Mouse (Mus musculus) left cerebral cortex, postnatal 14 days (tissue): ENCODE measurements at regions not wholly inside any gene's neighbourhood (a gene's known extent, or its start where the extent isn't known, plus 50 kb on each side); places are given as distances from the start of the nearest gene placed in this dataset.

Source experiments
- DNase-seq, 2 experiments: peaks; one replicate each; pipeline ENCODE4 v3.0.0; 2021 to 2022; ENCODE audit warnings: low spot score in 2 of 2, mixed read lengths in 1 of 2
- intact Hi-C: fragments of 180-260 bp; cut with DNase I; formaldehyde crosslinking; loops from one replicate; pipeline ENCODE4 v1.15.1; 2025

- DNase-seq, result no peak
- intact Hi-C loops, result no loop called here
These were observed 75.7 kb upstream of the Samsn1 start for GRCm38 (mm10) chr16:76097808-76098207.

GRCm38 (mm10) chr16:76096363-76096762 is 74.3 kb upstream of the Samsn1 start:
- intact Hi-C loops, result no loop called here

GRCm38 (mm10) chr16:76085363-76085762 is 63.3 kb upstream of the Samsn1 start:
- no peak for DNase-seq
- intact Hi-C loops, result no loop called here

More at GRCm38 (mm10) chr16:76096363-76096762, 74.3 kb upstream of the Samsn1 start:
- DNase-seq, result no peak

GRCm38 (mm10) chr16:76082465-76082864 is 60.4 kb upstream of the Samsn1 start:
- intact Hi-C loops, result no loop called here
- DNase-seq, result no peak

GRCm38 (mm10) chr16:76079761-76080502 is 57.9 kb upstream of the Samsn1 start:
- no peak for DNase-seq
- intact Hi-C loops, result no loop called here

- no peak for DNase-seq
- intact Hi-C loops, result no loop called here
These were observed 56.1 kb upstream of the Samsn1 start for GRCm38 (mm10) chr16:76078219-76078618.

GRCm38 (mm10) chr16:76076231-76076630 is 54.1 kb upstream of the Samsn1 start:
- DNase-seq, result no peak
- intact Hi-C loops, result no loop called here
